Mouse (Mus musculus): ENCODE measurements at regions not wholly inside any gene's neighbourhood (a gene's known extent, or its start where the extent isn't known, plus 50 kb on each side); places are given as distances from the start of the nearest gene placed in this dataset.

DNA sequence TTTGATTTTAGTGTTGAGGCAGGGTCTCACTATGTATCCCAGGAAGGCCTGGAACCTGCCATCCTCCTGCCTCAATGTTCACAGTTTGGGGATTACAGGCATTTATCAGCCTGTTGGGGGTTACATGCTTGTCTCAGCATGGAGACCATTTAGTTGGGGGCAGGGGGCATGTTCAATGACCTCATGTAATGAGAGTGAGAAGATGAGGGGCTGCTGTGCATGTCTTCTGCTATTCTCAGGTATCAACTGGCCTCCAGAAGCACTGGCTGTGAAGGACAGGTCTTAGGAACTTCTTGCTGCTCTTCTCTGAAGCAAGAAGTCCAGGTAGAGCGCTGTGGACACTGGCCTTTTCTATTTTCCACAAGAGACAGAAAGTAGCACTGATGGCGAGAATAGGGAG lies 350.9 kb downstream of the Plekhb2 start:
- TF ChIP-seq CTCF (IDR thresholded peaks at IDR 0.05; ENCODE audit: borderline replicate concordance, extremely low read depth, insufficient read depth, insufficient read length) (no peak), POLR2A (IDR thresholded peaks at IDR 0.05; ENCODE audit: borderline replicate concordance, extremely low read depth, insufficient read depth, insufficient read length, poor library complexity, severe bottlenecking) (no peak)

Measured in brain, embryonic 14.5 days (tissue).